ENCODE assay signal across 8 mouse cellular contexts in the genomic region with DNA sequence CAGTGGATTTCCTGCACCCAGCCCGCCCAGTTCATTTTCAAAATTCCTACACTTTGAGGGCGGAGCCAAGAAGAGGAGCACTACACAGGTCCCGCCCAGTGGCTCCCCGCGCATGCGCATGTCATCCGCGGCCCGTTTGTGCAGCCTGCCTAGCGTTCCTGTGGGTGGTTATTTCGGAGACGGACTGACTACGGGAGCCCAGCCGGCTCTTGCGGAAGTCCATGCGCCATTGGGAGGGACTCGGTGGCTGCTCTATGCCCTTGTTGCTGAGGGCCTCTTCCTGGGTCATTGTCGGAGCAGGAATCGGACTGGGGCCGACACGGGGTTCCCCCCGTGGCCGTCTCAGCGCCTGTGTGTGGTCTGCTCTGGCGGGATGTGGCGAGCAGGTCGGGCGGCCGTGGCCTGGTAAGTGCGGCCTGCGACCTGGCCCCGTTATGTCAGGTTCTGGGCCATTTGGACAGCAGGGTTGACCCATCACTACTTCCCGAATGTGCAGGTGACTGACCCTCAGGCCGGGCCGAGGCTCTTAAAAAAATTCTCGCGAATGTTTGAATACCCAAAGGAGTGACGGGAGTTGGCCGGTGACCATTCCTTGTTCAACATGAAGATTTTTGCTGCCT. TPM values are rescaled to one million over a fixed set of nuclear protein-coding genes. Genes with fewer than 3 reads are reported as not detected.
DNase-seq lines count a peak whose midpoint lies in the region; ATAC-seq lines count a peak whose summit lies in the region.

A gene (plus strand): TSS at position 168 of the 620 bp plus-strand sequence.

- H3K27ac ChIP-seq in intestine, embryonic 14.5 days (ENCODE audit: low read depth): no peak within 1 kb of the TSS

- no peaks in the 10 kb centered on the region for H3K27me3 ChIP-seq in intestine, embryonic 14.5 days (replicated peaks; ENCODE audit: control insufficient read depth, insufficient read depth, low read length)

- WGBS in intestine, embryonic 14.5 days: under 1% methylated on average over 39 of the region's 39 CpGs

- intact Hi-C loops in left cerebral cortex, postnatal 14 days (cut with DNase I): loop anchor here (5.0 to 10.0 kb wide), 3 partner anchors 374 to 984 kb away; a partner anchor contains a TSS

- H3K4me1 ChIP-seq in intestine, embryonic 14.5 days (replicated peaks; ENCODE audit: control insufficient read depth, insufficient read depth, low read length): peaks cover 8% of the 10 kb centered on the region; the same call in 1 of the 2 replicates

- H3K4me2 ChIP-seq in intestine, embryonic 14.5 days (ENCODE audit: low read length): peak within 1 kb of the TSS; percentile 96

- no peaks in the 10 kb centered on the region for H3K9me3 ChIP-seq in intestine, embryonic 14.5 days (ENCODE audit: control insufficient read depth, low read length)

- peak; percentile 99 to 100 for DNase-seq in adrenal gland, adult 18-20 months (ENCODE audit: low spot score in 2 of 2)
- peak; percentile 96 for DNase-seq in embryo, embryonic 11 days
- DNase-seq in gastrocnemius, postnatal 25 days: peak; percentile 95
- peak; percentile 99 for DNase-seq in intestine, embryonic 14.5 days (ENCODE audit: low spot score)
- peak; percentile 98 to 99 for DNase-seq in left cerebral cortex, postnatal 14 days (ENCODE audit: low spot score in 2 of 2)
- DNase-seq in mesoderm, embryonic 11.5 days (ENCODE audit: low read depth, low spot score): peak; percentile 96
- peak; percentile 90 to 94 for DNase-seq in right cerebral cortex, postnatal 36 days (ENCODE audit: low spot score in 2 of 2)
- DNase-seq in yolk sac, embryonic 10.5 days (ENCODE audit: low spot score): peak; percentile 97

- H3K36me3 ChIP-seq in intestine, embryonic 14.5 days (ENCODE audit: control insufficient read depth, insufficient read depth, low read length): no peaks in the 10 kb centered on the region

- peak; percentile 99 for ATAC-seq in intestine, embryonic 14.5 days (replicated peaks; ENCODE audit: low FRiP score, low TSS enrichment, low read depth)

- H3K9ac ChIP-seq in intestine, embryonic 14.5 days (ENCODE audit: low read length): peak within 1 kb of the TSS; percentile 77

- H3K4me3 ChIP-seq in intestine, embryonic 14.5 days (ENCODE audit: low read depth, low read length): peak within 1 kb of the TSS; percentile 76

RNA-seq across cellular contexts. Expression of the gene that starts here (rescaled TPM):
- 10 to 100 TPM; 91.1 to 99.5 TPM for total RNA-seq in adrenal gland, adult 18-20 months (2021)
- total RNA-seq in gastrocnemius, postnatal 25 days (2021): 10 to 100 TPM; 76.6 to 82.4 TPM
- polyA plus RNA-seq in intestine, embryonic 14.5 days (2014; fragmentation: Nextera tagmentation; extraction: Ambion mirVana): 37.6 and 41.4 TPM in 2 replicates
- 100 to 1,000 TPM; 116 to 119 TPM for total RNA-seq in left cerebral cortex, postnatal 14 days (2021)
